Mouse (Mus musculus) olfactory bulb, adult 2 months (tissue): Measurements from ENCODE around the gene Hcrtr2.

Experiments used
- CTCF ChIP-seq: fragments of 200-500 bp; IDR thresholded peaks from 2 replicates; pipeline ENCODE4 v1.5.1; 2012; ENCODE audit warnings: low read depth, mild to moderate bottlenecking, low read length, moderate library complexity; ENCODE audit not compliant: insufficient read depth
- POLR2A ChIP-seq: fragments of 200-500 bp; IDR thresholded peaks from 2 replicates; pipeline ENCODE4 v1.6.1; 2012; ENCODE audit warnings: mild to moderate bottlenecking, low read depth, low read length, moderate library complexity; ENCODE audit not compliant: insufficient read depth

DNA sequence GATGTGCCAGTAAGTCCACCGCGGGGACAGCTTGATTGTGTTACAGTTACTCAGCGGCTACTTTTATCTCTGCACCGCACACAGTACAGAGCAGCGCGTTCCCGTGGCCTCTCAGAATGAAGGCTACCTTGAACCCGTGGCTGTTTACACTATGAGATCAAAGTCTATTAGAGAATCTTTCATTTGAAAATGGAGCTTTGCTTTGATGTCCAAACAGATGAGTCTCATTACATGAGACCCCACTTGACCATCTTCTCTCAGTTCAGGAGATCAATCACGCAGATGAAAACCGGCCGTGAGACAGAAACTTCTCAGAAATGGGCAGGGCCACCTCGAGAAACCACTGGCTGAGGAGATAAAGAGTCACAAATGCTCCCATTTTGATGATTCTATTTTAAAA lies 86.4 kb downstream of the Hcrtr2 start:
- TF ChIP-seq CTCF: no peak
- TF ChIP-seq POLR2A: no peak
